Mouse (Mus musculus): Measurements from ENCODE around the gene Hpcal1. TPM values are rescaled to one million over a fixed set of nuclear protein-coding genes. Genes with fewer than 3 reads are reported as not detected.

Gene Hpcal1
- polyA plus RNA-seq, 1 experiment from 2014 or later = 33.3 TPM

DNA sequence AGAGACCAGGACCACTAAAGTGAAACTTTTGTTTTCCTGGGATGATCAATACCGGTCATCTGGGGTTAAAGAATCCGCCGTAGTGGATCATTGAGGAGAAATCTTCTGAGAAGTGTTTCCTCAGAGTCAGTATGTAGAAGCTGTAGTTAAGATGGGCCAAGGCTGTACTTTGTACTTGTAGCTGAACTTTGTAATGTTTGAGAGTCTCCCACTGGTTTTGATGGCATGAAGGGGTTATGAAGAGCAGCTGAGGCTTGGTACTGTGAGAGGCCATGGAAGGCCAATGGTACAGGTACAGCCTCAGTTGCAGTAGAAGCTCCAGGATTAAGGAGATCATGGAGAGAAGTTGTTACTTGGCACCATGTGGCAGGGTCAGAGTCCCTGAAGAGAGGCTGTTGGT, 13.2 kb downstream of the Hpcal1 start:
- WGBS = 98% methylated on average over 3 of the region's 3 CpGs
- no peaks in the 10 kb centered on the region for H3K36me3 ChIP-seq (ENCODE audit: control insufficient read depth, insufficient read depth, low read length)

DNA sequence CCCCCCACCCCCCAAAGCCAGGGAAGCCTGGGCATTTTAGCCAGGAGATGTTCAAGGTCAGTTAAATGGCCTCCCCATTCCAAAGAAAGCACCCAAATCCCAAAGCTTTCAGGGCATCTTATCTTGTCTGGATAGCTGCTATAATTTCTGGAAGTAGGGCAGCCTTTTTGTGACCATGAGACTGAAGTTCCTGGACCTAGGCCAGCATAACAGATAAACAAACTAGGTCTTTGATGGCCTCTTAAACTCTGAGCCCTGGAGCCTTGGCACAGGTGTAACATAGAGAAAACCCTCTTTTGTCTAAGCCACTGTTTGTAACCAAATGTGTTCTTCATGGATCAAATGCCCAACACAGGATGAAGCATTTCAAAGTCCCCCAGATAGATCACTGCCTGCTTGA, 16.8 kb downstream of the Hpcal1 start:
- ATAC-seq = no peak
- no peak overlapping the region for H3K27ac ChIP-seq (ENCODE audit: low read depth, low read length)
- no peak overlapping the region for H3K4me3 ChIP-seq (ENCODE audit: low read depth, low read length)

More for the DNA sequence above, 13.2 kb downstream of the Hpcal1 start:
- Histone ChIP-seq H3K4me2 (ENCODE audit: low read length) (no peak overlapping the region), H3K9me3 (replicated peaks; ENCODE audit: control insufficient read depth, low read length) (no peaks in the 10 kb centered on the region), H3K4me3 (ENCODE audit: low read depth, low read length) (no peak overlapping the region), H3K9ac (ENCODE audit: low read length) (no peak overlapping the region), H3K4me1 (ENCODE audit: control insufficient read depth, insufficient read depth, low read length) (peaks cover 10% of the 10 kb centered on the region), H3K27ac (ENCODE audit: low read depth, low read length) (no peak overlapping the region), H3K27me3 (replicated peaks; ENCODE audit: control insufficient read depth, insufficient read depth, low read length) (no peaks in the 10 kb centered on the region)
- DNase-seq (ENCODE audit: low spot score) = no peak
- ATAC-seq = no peak

DNA sequence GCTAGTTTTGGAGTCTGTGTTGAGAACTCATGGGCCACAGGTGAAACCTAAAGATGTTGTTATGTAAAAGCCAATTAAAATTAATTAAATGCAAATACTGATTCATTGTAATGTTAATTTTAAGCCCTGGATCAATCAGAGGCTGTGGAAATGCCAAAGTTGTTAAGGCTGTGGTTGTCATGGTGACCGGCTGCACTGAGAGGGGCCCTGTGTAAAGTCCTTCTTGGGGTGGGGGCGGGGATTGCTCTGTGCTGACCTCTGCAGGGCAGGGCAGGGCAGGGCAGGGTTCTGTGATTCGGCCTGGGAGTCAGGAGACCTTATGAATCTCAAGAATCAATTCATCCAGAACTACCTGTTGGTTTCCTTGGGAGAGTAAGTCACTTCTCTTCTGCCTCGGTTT, 18.8 kb downstream of the Hpcal1 start:
- Histone ChIP-seq H3K9me3 (replicated peaks; ENCODE audit: control insufficient read depth, low read length) (no peaks in the 10 kb centered on the region), H3K27me3 (replicated peaks; ENCODE audit: control insufficient read depth, insufficient read depth, low read length) (no peaks in the 10 kb centered on the region), H3K27ac (ENCODE audit: low read depth, low read length) (no peak overlapping the region), H3K4me1 (ENCODE audit: control insufficient read depth, insufficient read depth, low read length) (peaks cover 10% of the 10 kb centered on the region), H3K36me3 (ENCODE audit: control insufficient read depth, insufficient read depth, low read length) (no peaks in the 10 kb centered on the region), H3K4me2 (ENCODE audit: low read length) (no peak overlapping the region), H3K4me3 (ENCODE audit: low read depth, low read length) (no peak overlapping the region), H3K9ac (ENCODE audit: low read length) (no peak overlapping the region)
- DNase-seq (ENCODE audit: low spot score) = peak; percentile 71
- 8% methylated on average over 4 of the region's 4 CpGs for WGBS
- peak; percentile 76 for ATAC-seq

More for the DNA sequence above, 16.8 kb downstream of the Hpcal1 start:
- no peak for DNase-seq (ENCODE audit: low spot score)
- Histone ChIP-seq H3K27me3 (replicated peaks; ENCODE audit: control insufficient read depth, insufficient read depth, low read length) (no peaks in the 10 kb centered on the region), H3K4me1 (ENCODE audit: control insufficient read depth, insufficient read depth, low read length) (peaks cover 10% of the 10 kb centered on the region), H3K36me3 (ENCODE audit: control insufficient read depth, insufficient read depth, low read length) (no peaks in the 10 kb centered on the region), H3K4me2 (ENCODE audit: low read length) (no peak overlapping the region), H3K9ac (ENCODE audit: low read length) (no peak overlapping the region), H3K9me3 (replicated peaks; ENCODE audit: control insufficient read depth, low read length) (no peaks in the 10 kb centered on the region)

DNA sequence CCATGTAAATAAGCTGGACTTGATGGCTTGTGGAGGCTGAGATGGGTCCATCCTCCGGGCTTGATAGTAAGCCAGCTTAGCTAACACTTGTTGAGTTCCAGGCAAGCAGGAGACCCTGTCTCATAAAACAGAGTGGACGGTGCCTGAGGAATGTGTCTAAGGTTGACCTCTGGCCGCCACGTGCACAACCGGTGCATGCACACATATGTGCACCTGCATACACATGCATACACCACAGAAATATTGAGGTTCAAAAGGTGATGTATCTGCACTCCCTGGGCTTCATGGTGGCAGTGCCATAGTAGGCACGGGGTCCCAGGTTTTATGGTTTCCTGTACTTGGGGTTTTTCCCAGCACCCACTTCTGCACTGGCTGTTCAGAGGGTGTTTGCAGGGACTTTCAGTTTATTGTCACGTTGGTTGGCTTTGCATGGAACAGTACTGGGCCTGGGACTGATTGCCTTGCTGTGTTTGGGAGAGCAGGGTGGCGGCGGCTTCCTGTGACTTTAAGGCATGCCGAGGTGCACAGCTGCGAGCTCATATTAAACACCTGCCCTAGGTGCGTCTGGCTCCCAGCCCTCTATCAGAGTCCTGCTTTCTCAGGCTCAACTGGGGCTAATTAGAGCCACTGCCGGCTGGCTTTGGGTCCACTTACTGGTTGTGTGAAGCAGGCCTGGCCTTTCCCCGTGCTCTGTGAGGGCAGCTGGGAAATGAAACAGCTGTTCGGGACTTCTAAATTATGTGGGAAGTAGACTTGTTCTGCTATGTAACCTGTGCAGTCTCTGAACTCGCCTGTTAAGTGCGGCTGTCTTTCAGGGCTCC, 19.5 kb downstream of the Hpcal1 start:
- Histone ChIP-seq H3K4me1 (ENCODE audit: control insufficient read depth, insufficient read depth, low read length) (peaks cover 10% of the 10 kb centered on the region), H3K9ac (ENCODE audit: low read length) (no peak overlapping the region), H3K36me3 (ENCODE audit: control insufficient read depth, insufficient read depth, low read length) (no peaks in the 10 kb centered on the region), H3K4me2 (ENCODE audit: low read length) (no peak overlapping the region), H3K9me3 (replicated peaks; ENCODE audit: control insufficient read depth, low read length) (no peaks in the 10 kb centered on the region), H3K27ac (ENCODE audit: low read depth, low read length) (0 out of 2 replicates have a peak overlapping the region, but pooled peaks have one; percentile 30), H3K27me3 (replicated peaks; ENCODE audit: control insufficient read depth, insufficient read depth, low read length) (no peaks in the 10 kb centered on the region), H3K4me3 (ENCODE audit: low read depth, low read length) (no peak overlapping the region)
- 66% methylated on average over 17 of the region's 17 CpGs for WGBS
- ATAC-seq (0 out of 2 replicates have a peak, but pooled peaks have one; percentile 25), DNase-seq (ENCODE audit: low spot score) (no peak)

DNA sequence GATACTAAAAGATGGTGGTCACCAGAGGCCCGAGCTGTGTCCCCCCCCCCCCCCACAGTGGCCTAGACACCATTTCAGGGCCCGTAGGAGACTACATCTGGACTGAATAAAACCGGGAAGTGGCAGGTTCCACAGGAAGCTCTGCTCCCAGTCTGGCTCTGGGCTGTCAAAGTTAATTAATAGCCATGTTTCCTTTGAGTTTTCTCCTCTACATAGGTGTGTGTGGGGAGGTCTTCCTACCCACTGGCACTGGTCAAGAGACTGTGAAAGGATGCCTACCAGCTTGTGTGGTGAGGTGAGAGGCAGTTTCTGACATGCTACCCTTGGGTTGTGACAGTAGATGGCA, 20.1 kb downstream of the Hpcal1 start:
- peaks cover 10% of the 10 kb centered on the region for H3K4me1 ChIP-seq (ENCODE audit: control insufficient read depth, insufficient read depth, low read length)
- no peak overlapping the region for H3K4me3 ChIP-seq (ENCODE audit: low read depth, low read length)
- no peaks in the 10 kb centered on the region for H3K9me3 ChIP-seq (replicated peaks; ENCODE audit: control insufficient read depth, low read length)
- H3K9ac ChIP-seq (ENCODE audit: low read length) = no peak overlapping the region
- 67% methylated on average over 3 of the region's 3 CpGs for WGBS
- H3K27me3 ChIP-seq (replicated peaks; ENCODE audit: control insufficient read depth, insufficient read depth, low read length) = no peaks in the 10 kb centered on the region
- DNase-seq (ENCODE audit: low spot score) (no peak), ATAC-seq (no peak)
- no peak overlapping the region for H3K4me2 ChIP-seq (ENCODE audit: low read length)
- no peaks in the 10 kb centered on the region for H3K36me3 ChIP-seq (ENCODE audit: control insufficient read depth, insufficient read depth, low read length)
- no peak overlapping the region for H3K27ac ChIP-seq (ENCODE audit: low read depth, low read length)

DNA sequence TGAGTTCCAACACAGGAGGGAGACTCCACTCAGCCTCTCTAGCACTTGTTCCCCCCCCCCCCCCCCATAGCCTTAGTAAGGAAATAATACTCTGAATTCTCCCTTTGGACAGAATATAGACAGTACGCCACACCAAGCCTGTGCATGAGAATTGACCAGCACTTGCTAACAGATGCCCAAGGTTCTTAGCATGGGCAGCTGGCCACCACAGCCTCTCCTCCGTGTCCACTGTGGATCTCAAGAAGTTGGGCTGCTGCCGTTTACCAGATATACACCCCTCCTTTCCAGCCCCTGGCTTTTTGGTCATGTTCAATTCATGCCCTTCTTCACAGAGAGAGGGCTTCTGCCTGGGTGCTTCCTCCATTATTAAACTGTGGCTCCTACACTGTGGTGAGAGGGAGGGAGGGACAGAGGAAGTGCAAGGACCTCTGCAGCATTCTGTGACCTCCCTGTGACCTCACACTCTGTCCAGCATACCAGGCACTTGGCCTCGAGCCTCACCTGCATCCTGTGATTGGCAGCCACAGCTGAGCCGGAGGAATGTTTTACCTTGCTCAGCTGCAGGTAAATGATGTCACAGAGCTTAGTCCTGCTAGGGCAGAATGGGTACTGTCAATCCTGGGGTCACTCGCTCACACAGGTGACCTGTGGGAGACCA, 21.2 kb downstream of the Hpcal1 start:
- no peaks in the 10 kb centered on the region for H3K36me3 ChIP-seq (ENCODE audit: control insufficient read depth, insufficient read depth, low read length)
- no peak overlapping the region for H3K4me2 ChIP-seq (ENCODE audit: low read length)
- peaks cover 10% of the 10 kb centered on the region for H3K4me1 ChIP-seq (ENCODE audit: control insufficient read depth, insufficient read depth, low read length)
- no peak overlapping the region for H3K4me3 ChIP-seq (ENCODE audit: low read depth, low read length)
- no peaks in the 10 kb centered on the region for H3K9me3 ChIP-seq (replicated peaks; ENCODE audit: control insufficient read depth, low read length)
- no peak for DNase-seq (ENCODE audit: low spot score)
- no peak for ATAC-seq
- H3K27me3 ChIP-seq (replicated peaks; ENCODE audit: control insufficient read depth, insufficient read depth, low read length) = no peaks in the 10 kb centered on the region
- 82% methylated on average over 6 of the region's 6 CpGs for WGBS
- H3K27ac ChIP-seq (ENCODE audit: low read depth, low read length) = no peak overlapping the region
- H3K9ac ChIP-seq (ENCODE audit: low read length) = no peak overlapping the region

DNA sequence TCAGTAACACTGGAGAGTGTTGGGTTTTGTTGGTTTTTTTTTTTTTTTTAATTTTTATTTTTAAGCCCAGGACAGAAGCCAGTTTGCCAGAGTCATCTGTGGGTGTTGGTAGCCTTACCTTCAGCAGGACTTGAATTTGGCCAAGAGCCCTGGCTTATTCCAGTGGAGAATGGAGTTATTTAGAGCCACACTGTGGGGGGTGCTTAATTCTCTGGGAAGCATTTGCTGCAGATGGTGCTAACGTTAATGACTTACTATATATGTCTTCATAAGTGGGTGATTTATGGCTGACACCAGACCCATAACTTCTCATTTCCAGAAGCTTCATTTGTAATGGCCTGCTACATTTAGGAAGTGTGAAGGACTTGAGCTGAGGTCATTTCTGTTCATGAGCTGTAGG, 21.9 kb downstream of the Hpcal1 start:
- no peak overlapping the region for H3K4me3 ChIP-seq (ENCODE audit: low read depth, low read length)
- no peak for DNase-seq (ENCODE audit: low spot score)
- no peaks in the 10 kb centered on the region for H3K9me3 ChIP-seq (replicated peaks; ENCODE audit: control insufficient read depth, low read length)
- H3K4me1 ChIP-seq (ENCODE audit: control insufficient read depth, insufficient read depth, low read length) = peaks cover 10% of the 10 kb centered on the region
- H3K4me2 ChIP-seq (ENCODE audit: low read length) = no peak overlapping the region
- no peak for ATAC-seq
- no peaks in the 10 kb centered on the region for H3K36me3 ChIP-seq (ENCODE audit: control insufficient read depth, insufficient read depth, low read length)
- no peak overlapping the region for H3K27ac ChIP-seq (ENCODE audit: low read depth, low read length)
- no peaks in the 10 kb centered on the region for H3K27me3 ChIP-seq (replicated peaks; ENCODE audit: control insufficient read depth, insufficient read depth, low read length)
- 59% methylated on average over 1 of the region's 1 CpGs for WGBS
- H3K9ac ChIP-seq (ENCODE audit: low read length) = no peak overlapping the region

DNA sequence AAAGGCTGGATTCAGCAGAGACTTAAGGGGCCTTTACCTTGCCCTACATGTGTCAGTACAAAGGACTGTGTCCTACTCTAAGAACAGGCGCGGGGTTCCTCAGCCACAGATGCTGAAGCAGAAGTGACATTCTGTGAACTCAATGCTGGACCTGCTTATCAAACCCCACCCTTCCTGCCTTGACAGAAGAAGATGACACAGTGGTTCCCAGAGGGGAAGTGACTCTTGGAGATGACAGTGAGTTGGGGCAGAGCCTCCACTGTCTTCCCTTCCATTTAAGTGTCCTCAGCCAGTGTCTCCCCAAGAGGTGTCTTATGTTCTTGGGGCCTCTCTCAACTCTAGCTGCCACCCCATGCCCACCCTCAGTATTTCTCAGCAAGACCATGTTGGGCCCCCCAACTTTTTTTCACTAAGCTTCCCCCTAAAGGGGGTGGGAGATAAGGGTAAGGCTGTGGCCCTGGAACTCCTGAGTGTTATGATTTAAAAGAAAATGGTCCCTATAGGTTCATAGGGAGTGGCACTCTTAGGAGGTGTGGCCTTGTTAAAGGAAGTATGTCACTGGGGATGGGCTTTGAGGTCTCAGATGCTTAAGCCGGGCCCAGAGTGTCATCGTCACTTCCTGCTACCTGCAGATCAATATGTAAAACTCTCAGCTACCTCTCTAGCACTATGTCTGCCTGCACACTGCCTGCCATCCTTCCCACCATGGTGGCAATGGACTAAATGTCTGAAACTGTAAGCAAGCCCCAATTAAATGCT, 25.2 kb downstream of the Hpcal1 start:
- Histone ChIP-seq H3K4me2 (ENCODE audit: low read length) (no peak overlapping the region), H3K9me3 (replicated peaks; ENCODE audit: control insufficient read depth, low read length) (no peaks in the 10 kb centered on the region), H3K27me3 (replicated peaks; ENCODE audit: control insufficient read depth, insufficient read depth, low read length) (no peaks in the 10 kb centered on the region), H3K4me3 (ENCODE audit: low read depth, low read length) (no peak overlapping the region), H3K36me3 (ENCODE audit: control insufficient read depth, insufficient read depth, low read length) (no peaks in the 10 kb centered on the region), H3K4me1 (ENCODE audit: control insufficient read depth, insufficient read depth, low read length) (no peaks in the 10 kb centered on the region), H3K27ac (ENCODE audit: low read depth, low read length) (no peak overlapping the region), H3K9ac (ENCODE audit: low read length) (no peak overlapping the region)
- DNase-seq (ENCODE audit: low spot score) = no peak
- 96% methylated on average over 4 of the region's 4 CpGs for WGBS
- ATAC-seq = no peak

All from forebrain, embryonic 14.5 days (tissue).